Mouse (Mus musculus): ENCODE data around the gene Ube2r2.

DNA sequence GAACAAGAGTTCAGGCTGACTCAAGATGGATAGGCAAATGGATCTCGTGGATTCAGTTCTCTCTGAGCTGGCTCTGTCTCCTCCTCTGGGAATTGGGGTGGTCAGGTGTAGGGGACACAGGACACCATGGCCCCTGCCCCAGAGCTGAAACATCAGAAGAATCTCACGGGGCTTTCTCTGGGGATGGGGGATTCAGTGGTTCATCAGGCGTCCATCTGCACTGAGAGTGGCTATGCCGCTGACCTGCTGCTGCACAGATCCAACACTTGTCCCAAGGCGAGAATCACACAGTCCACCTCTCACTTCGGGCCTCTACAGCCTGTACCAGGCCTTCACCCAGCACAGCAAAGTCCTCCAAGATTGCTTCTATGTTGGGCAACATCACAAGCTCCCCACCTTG is 20.5 kb upstream of the Ube2r2 start:
- TF ChIP-seq POLR2A (IDR thresholded peaks at IDR 0.05; ENCODE audit: control insufficient read depth, low read depth, low read length) (no peak), CTCF (IDR thresholded peaks at IDR 0.05; ENCODE audit: control insufficient read depth, insufficient read depth, insufficient replicate concordance, low read depth, low read length) (no peak)

All from testis, adult 2 months (tissue).